Mouse (Mus musculus) adrenal gland, adult 18-20 months (tissue): ENCODE data around the gene Ildr2. TPM values are rescaled to one million over a fixed set of nuclear protein-coding genes. Genes with fewer than 3 reads are reported as not detected.

Experiments used
- DNase-seq, 2 experiments: peaks; one replicate each; pipeline ENCODE4 v3.0.0; 2021 to 2022; ENCODE audit warnings: low spot score in 2 of 2
- long read RNA-seq, 2 experiments: library from polyadenylated mRNA; stranded (forward); transcript quantifications; one replicate each; pipeline ENCODE4 v2.0.0; 2021
- total RNA-seq, 2 experiments: library from RNA; stranded (reverse); gene quantifications; 1 replicate in 1 of 2; 2 replicates in 1 of 2; pipeline ENCODE4 v1.2.3; 2021

Gene Ildr2
- 1 to 10 TPM; 4.1 to 7.5 TPM for total RNA-seq
- long read RNA-seq, experiment 1, partial matches to known transcripts = 0 of 2 reads
- long read RNA-seq, experiment 1, other reads (novel, unspliced or antisense) = 1 of 2 reads
- long read RNA-seq, experiment 2, partial matches to known transcripts = 0 of 1 reads
- long read RNA-seq, experiment 2, other reads (novel, unspliced or antisense) = 1 of 1 reads

GRCm38 (mm10) chr1:166253898-166254894, at the start of gene Ildr2:
TSS of gene Ildr2 (plus strand) at chr1:166254139.
- peak; percentile 59 to 75 for DNase-seq

GRCm38 (mm10) chr1:166204171-166204570, 49.8 kb upstream of the Ildr2 start:
- DNase-seq = no peak

DNA sequence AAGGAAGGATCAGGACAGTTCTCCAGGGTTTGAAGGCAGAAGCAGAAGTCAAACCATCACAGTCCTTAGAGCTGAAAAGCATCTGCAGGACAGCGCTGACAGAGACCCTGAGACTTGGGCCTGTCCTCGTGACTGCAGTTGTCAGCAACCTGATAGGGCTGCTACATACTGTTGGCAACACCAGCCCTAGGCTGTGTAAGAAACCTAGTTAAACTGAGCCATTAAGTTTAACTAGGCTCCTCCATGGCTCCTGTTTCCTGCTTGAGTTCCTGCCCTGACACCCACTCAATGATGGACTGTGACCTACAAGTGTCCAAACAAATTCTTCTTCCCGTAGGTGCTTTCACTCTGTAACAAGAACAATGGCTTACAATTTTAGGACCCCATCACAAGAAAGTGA, 48.8 kb upstream of the Ildr2 start:
- DNase-seq = no peak

- DNase-seq = no peak
These were observed 44.6 kb upstream of the Ildr2 start for GRCm38 (mm10) chr1:166209371-166209770.

- DNase-seq = no peak
These were observed 39.8 kb upstream of the Ildr2 start for GRCm38 (mm10) chr1:166214181-166214580.

GRCm38 (mm10) chr1:166238315-166238969, 15.5 kb upstream of the Ildr2 start, which contains the start of gene Mael:
TSS of gene Mael (minus strand) at chr1:166238747.
- DNase-seq = no peak

DNA sequence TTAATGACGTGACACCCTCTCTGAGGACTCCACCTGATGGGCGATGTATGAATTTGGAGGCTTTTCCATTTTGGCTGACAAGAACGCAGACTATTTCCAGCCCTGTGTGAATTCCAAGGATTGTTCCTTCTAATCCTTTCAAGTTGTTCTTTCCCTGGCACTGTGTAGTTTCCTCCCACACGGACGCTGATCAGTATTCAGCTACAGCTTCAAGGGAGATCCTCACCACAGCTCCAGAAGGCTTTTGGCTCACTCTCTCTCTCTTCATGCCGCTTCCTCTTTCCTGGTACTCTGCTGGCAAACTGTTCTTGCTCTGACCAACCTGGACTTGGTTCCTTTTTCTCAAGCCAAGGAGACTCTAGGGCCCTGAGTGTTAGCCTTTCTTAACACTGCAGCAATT, 9.7 kb upstream of the Ildr2 start:
- no peak for DNase-seq

DNA sequence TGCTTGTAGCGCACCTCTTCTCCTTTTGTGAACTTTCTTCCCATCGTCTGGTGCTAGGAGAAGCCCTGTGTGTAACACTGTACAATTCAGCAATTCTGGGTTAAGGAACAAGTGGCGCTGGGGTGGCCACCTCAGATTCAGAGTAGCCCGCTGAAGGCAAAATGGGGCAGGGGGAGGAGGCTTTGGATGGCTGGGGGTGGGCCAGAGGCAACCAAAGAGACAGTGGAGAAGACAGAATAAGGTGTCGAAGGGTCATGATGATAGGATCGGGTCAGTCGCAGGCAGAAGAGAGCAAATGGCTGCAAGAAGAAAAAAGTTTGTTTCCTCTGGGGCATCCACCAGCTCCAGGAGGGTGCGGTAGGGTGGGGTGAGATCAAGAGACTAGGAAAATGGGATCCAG, 1.2 kb downstream of the Ildr2 start:
- DNase-seq = no peak

DNA sequence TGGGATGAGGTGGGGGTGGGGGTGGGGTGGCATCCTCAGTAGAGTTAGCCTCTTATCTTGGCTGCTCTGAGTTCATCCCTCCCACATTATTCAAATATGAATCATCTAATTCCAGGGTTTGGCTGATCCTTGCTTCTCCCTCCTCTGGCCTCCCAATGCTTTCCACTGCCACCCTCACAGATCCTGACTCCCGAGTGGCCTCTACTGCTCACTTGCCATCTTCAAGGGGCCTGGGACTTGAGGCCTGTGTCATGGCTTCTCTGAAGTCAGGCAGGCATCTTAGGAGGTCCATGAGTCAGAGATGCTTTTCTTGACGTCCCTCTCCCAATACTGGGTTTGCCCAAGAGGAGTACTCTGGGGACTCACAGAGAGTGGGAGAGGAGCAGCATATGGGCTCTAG, 1.7 kb downstream of the Ildr2 start:
- no peak for DNase-seq

GRCm38 (mm10) chr1:166256302-166256701, 2.4 kb downstream of the Ildr2 start:
- no peak for DNase-seq

GRCm38 (mm10) chr1:166256898-166257297, 3.0 kb downstream of the Ildr2 start:
- DNase-seq = no peak

GRCm38 (mm10) chr1:166259526-166259925, 5.6 kb downstream of the Ildr2 start:
- DNase-seq = no peak

DNA sequence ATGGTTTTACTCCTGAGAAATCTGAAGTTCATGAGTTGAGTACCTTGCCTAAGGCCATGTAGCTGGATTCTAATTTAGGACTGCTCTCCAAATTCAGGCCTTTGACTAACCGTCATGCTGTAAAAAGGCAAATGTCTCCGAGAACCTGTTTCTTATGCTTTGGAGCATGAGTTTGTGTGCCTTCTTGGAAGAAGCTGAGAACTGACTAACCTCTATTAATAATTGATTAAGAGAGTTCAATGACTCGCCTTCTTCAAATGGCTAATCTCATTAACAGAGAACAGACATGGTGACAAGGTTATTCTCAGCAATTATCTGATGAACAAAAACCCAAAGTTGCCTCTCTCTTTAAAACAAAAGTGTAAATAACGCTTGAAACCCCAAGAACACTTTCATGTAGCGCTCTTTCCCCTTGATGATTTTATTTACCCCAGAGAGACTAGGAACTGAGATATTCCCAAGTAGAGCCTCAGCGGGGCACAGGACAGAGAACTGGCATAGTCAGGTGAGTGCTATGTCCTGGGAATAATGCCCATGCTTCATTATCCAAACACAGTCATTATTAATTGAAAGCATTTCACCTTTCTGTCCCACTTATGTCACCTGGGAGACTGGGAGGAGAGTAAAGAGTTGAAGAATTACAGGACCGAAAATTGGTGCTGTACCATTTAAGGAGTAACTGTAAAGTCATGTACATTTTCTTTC, 12.2 kb downstream of the Ildr2 start:
- no peak for DNase-seq

- no peak for DNase-seq
These were observed 13.0 kb downstream of the Ildr2 start for GRCm38 (mm10) chr1:166266918-166267317.

DNA sequence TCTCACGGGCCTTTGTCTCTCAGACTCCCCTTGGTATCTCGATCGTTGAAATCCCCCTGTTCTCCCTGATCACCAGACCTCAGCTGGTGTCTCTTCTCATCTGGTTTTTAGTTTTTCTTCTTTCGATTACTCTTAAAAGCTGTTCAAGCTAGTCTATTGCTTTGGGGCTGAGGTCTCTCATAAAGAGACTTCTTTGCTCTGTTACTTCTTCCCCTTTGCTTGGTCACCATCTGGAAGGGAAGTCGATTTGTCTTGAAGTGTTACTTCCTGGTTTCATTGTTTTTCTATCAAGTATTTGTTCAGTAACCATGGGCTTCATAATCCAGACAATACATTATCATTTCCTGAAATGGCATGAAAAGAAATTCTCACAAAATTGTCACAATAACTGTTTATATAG, 14.3 kb downstream of the Ildr2 start:
- no peak for DNase-seq

GRCm38 (mm10) chr1:166278786-166279185, 24.8 kb downstream of the Ildr2 start:
- DNase-seq = no peak

DNA sequence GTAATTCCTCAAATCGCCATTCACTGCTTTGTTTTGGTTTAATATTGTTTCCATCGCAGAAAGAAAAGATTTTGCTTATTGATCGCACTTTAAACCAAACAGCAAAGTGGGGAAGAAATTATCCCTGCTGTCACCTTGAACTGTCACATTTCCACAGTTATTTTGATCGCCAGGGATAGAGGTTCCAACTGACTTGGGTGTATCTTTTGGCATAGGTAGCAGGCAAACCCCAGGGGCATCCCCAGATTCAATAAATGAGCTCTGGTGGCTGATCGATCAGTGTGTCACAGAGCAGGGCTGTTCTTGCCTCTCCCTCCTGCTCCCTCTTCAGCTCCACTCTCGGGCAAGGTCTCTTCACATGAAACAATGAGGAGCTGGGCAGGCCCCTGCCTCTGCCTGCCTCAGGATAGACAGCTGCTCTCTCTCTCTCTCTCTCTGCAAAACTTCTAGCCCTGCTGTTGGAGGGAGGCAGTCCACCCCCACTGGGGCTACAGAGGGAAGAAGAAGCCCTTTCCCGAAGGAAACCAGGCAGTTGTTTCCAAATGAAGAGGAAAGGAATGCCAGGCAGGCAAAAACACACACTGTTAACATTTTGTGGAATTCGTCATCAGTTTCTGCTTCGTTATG, 25.8 kb downstream of the Ildr2 start:
- DNase-seq = no peak

GRCm38 (mm10) chr1:166280566-166280965, 26.6 kb downstream of the Ildr2 start:
- DNase-seq = no peak

GRCm38 (mm10) chr1:166281287-166281686, 27.3 kb downstream of the Ildr2 start:
- DNase-seq = no peak

DNA sequence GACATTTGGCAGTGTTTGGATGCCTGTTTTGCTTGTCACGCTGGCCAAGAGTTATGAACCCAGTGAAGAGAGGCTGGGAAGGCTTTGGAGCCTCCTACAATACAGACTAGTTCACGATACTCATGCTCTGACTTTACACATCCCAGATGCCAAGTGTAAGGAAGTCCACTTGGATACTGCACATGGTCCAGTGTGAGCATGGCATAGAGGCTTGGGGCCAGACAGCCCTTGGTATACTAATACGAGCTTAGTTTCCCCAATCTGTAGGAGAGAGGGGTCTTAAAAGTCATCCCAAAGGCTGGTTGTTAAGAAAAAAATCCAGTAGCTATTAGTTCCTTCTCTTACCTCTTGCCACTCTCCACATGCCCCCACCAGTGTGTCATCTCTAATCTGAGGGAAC, 27.9 kb downstream of the Ildr2 start:
- DNase-seq = no peak
